Mouse (Mus musculus) gonadal fat pad, adult 2 months (tissue): ENCODE data around the gene Rassf5. TPM values are rescaled to one million over a fixed set of nuclear protein-coding genes. Genes with fewer than 3 reads are reported as not detected.
"Not testable (repeated sequence)": the region's sequence is repeated elsewhere in the genome, so short reads cannot be mapped to it uniquely, and the experiment has no call there.

Experiments used
- DNase-seq: peaks from one replicate; pipeline ENCODE4 v3.0.0-alpha.2; 2012; ENCODE audit warnings: low read depth
- polyA plus RNA-seq: library from polyadenylated mRNA; depleted of rRNA; stranded (reverse); fragments of >200 nt; gene quantifications from 2 replicates; pipeline ENCODE4 v1.2.3, GENCODE M21; 2012

Gene Rassf5
- polyA plus RNA-seq, 1 experiment, result 4.0 TPM

DNA sequence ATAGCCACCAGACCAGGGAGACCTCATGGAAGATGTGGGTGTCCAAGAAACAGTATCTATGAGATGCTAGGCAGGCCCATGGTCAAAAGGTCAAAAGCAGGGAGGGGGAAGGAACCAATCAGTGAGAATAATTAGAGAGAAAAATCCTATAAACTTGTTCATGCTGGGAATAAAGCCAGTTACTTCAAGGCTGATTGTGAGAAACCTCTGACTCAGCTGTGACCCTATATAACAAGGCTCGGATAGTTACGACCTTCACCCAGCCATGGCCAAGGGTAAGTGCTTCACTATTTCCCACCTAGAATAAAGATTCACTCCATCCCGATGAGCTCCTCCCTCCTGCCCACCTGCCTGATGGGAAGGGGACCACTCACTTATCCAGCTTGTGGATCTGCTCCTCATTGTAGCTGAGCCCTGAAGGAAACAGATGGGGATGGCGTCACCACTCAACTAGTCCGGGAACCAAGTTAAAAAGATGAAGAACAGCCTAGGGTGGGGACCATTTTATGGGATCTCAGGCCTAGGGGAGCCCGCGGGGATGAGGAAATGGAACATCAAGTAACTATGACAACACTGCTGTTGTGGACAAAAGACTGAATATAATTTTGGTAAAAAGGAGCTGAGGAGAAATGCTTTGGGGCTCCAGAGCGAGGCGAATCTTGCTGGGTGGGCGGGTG is 14.7 kb upstream of the Rassf5 start:
- DNase-seq, result no peak

GRCm38 (mm10) chr1:131257288-131257687 is 12.2 kb upstream of the Rassf5 start:
- no peak for DNase-seq

DNA sequence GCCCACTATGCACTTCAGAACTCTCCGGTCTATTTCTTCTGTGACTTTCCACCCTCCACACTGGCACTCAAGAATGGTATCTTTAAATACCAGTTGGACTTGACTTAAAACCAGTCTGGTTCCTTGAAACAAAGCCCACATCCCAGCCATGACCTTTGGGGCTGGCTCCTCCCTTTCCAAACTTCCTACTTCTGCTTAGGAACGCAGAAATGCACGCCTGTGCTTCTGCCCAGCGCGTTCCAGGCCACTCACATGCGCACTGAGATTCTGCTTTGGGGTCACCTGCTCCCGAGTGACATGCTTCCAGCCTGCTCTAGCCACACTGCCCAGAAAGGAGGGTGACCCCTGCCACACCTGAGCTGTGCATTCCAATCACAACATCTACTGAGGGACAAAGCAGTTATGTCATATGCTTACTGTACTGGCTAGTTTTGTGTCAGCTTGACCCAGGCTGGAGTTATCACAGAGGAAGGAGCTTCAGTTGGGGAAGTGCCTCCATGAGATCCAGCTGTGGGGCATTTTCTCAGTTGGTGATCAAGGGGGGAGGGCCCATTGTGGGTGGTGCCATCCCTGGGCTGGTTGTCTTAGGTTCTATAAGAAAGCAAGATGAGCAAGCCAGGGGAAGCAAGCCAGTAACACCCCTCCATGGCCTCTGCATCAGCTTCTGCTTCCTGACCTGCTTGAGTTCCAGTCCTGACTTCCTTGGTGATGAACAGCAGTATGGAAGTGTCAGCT is 7.6 kb upstream of the Rassf5 start:
- not testable (repeated sequence) for DNase-seq

GRCm38 (mm10) chr1:131246433-131247395 is 1.7 kb upstream of the Rassf5 start:
- DNase-seq, result no peak

- DNase-seq, result no peak
These were observed 868 bp upstream of the Rassf5 start for GRCm38 (mm10) chr1:131245926-131246325.

GRCm38 (mm10) chr1:131244536-131245088 is 446 bp downstream of the Rassf5 start:
- no peak for DNase-seq

- DNase-seq, result no peak
These were observed 2.1 kb downstream of the Rassf5 start for GRCm38 (mm10) chr1:131242956-131243355.

- DNase-seq, result no peak
These were observed 5.4 kb downstream of the Rassf5 start for GRCm38 (mm10) chr1:131239576-131240193.

- DNase-seq, result no peak
These were observed 6.1 kb downstream of the Rassf5 start for GRCm38 (mm10) chr1:131238931-131239381.

DNA sequence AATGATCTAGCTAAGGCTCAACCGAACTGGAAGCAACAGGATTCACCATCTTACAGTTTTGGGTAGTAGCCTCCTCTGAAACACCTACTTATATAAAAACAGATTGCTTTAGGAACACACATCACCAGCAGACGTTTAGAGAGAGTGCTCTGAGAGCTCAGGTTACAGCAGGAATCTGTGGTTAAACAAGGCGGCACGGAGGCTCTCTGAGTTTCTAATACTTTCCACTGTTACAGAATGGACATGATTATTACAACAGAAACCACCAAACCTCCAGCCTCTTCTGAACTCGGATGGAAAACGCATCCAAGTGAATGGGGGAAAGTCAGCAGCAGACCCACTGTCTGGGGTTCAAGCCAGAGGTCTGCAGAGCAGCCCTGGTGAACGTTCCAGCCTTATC is 9.0 kb downstream of the Rassf5 start:
- DNase-seq, result no peak

- no peak for DNase-seq
These were observed 11.5 kb downstream of the Rassf5 start for GRCm38 (mm10) chr1:131233527-131233926.

- DNase-seq, result no peak
These were observed 16.4 kb downstream of the Rassf5 start for GRCm38 (mm10) chr1:131228659-131229058.

- DNase-seq, result no peak
These were observed 16.8 kb downstream of the Rassf5 start for GRCm38 (mm10) chr1:131228225-131228624.

DNA sequence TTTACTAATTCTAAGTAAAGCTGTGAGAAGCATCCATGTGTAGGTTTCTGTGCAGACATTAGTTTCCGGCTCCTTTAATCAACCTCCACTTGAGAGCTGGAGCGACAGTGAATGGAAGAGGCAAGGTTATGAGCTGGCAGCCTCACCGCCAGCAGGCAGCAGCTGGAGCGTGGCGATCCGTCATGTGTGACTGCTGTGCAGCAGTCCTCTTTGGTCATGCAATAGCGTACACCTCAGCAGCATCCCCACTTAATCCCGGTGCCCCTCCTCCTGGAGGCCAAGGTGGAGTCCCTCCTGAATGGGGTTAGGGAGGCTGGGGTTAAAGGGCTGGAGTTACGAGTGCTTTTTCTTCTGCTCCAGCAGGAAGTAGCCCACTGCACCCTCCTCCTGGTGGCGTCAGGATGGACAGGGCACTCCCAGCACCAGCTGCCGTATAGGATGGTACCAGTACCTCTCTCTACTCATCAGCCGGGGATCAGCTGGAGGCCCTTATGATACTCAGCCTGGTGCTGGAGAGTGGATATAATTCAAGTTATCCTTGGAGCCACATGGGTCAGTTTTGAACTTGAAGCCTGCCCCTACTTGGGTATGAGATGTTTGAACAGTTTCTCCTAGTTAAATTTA is 20.1 kb downstream of the Rassf5 start:
- DNase-seq, result no peak

DNA sequence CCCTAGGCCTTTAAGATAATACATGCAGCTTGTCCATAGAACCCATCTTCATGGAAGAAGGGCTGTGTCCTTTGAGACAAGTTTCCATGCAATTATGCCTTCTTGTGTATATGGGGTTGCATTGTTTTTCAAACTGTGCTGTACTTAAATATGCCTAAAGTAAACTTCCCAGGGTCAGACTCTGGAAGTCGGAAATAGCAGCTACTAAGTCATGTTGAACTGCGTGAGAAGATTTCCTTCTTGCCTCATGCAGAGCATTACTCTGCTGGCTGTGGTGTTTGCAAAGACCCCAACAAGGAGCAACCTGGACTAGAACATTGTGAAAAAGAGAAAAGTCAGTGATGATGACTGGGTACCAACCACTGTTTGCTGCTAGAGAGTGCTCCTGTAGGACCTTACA is 21.7 kb downstream of the Rassf5 start:
- no peak for DNase-seq

GRCm38 (mm10) chr1:131221822-131222590 is 23.1 kb downstream of the Rassf5 start:
- DNase-seq, result no peak

- DNase-seq, result no peak
These were observed 26.1 kb downstream of the Rassf5 start for GRCm38 (mm10) chr1:131218933-131219332.

- DNase-seq, result no peak
These were observed 31.7 kb downstream of the Rassf5 start for GRCm38 (mm10) chr1:131213361-131213760.

DNA sequence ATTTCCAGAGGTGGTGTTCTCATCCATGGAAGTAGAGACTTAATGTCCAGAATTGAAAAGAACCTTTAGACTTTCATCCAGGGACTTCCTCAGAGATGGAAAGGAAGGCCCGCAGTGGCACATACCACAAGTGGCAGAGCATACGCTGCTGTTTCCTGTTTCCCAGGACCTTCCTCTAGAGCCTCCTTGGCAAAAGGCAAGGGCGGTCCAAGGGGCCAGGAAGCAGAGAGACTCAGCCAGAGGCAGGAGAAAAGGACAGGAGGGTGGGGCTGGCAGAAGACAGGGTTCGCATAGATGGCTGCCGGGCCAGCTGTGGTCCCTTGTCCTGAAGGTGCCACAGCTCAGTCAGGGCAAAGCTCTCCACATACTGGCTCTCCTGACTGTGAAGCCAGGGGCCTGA is 32.1 kb downstream of the Rassf5 start:
- DNase-seq, result no peak

DNA sequence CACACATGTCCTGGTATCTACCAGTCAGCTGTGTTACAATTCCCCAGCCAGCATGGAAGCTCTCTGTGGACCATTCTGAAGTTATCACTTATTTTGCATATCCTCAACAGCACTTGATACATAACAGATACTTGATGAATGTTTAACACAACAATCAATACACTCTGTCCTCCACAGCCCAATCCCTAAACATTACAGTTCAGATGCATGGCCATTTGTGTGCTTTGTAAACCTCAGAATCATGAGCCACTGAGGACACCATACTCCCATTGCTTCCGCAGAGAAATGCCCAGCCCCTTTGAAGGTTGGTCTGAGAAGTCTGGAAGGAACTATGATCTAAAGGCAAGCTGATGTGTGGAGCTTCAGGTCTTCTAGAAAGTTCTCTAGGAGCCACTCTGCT is 33.4 kb downstream of the Rassf5 start:
- DNase-seq, result no peak
